Mouse (Mus musculus): ENCODE results near the gene Angel1.

Gene Angel1

DNA sequence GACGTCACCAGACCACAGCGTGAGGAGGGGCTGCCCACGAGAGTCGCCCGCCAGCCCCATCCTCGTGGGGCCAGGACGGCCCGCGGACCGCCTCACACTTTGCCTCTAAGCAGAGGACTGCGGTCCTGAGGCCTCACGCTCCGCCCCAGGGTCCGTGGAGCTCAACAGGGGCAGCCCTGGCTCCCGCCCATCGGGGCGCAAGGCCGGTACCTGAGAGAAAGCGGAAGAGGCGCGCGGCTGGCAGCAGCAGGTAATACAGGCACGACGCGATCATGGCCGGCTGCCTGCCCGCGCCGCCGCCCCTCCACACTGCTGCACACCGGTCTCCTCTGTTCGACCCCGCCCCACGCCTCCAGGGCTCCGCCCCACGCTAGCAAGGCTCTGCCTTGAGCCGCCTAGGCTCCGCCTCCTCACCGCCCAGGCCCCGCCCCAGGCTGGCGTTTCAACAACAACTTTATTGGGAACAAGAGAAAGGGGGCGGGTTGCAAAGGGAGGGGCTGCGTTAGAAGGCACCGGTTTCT, at the start of gene Angel1:
Angel1 (minus strand) TSS at position 341 of the 521 bp plus-strand sequence.
- peak; percentile 99 for DNase-seq (ENCODE audit: low spot score)

GRCm38 (mm10) chr12:86775561-86776280, 49.5 kb upstream of the Angel1 start:
- peak; percentile 79 for DNase-seq (ENCODE audit: low spot score)

GRCm38 (mm10) chr12:86772551-86772950, 46.3 kb upstream of the Angel1 start:
- no peak for DNase-seq (ENCODE audit: low spot score)

GRCm38 (mm10) chr12:86771823-86772427, 45.7 kb upstream of the Angel1 start:
- DNase-seq (ENCODE audit: low spot score) = peak; percentile 97

DNA sequence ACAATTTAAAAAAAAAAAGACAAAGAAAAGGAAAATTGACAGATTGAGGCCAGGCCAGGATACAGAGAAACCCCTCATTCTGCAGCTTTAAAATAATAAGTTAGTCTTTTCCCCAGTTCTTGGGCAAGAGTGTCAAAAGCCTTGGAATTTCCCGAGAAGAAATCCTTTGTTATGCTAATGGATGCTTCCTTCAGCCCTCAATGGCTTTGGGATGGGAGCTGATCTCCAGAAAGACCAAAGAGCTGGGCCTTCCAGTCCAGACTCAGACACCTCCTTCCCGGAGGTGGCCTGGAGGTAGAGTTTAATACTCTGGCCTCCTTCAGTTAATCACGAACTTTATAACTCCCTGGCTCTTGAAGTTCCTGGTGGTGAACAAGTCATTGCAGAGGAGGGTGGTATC, 44.7 kb upstream of the Angel1 start:
- DNase-seq (ENCODE audit: low spot score) = no peak

GRCm38 (mm10) chr12:86770261-86770670, 44.0 kb upstream of the Angel1 start:
- DNase-seq (ENCODE audit: low spot score) = peak; percentile 52

GRCm38 (mm10) chr12:86769819-86770218, 43.6 kb upstream of the Angel1 start:
- DNase-seq (ENCODE audit: low spot score) = no peak

- DNase-seq (ENCODE audit: low spot score) = peak; percentile 84
These were observed 42.8 kb upstream of the Angel1 start for GRCm38 (mm10) chr12:86768986-86769580.

GRCm38 (mm10) chr12:86767868-86768631, 41.8 kb upstream of the Angel1 start:
- DNase-seq (ENCODE audit: low spot score) = peak; percentile 54

DNA sequence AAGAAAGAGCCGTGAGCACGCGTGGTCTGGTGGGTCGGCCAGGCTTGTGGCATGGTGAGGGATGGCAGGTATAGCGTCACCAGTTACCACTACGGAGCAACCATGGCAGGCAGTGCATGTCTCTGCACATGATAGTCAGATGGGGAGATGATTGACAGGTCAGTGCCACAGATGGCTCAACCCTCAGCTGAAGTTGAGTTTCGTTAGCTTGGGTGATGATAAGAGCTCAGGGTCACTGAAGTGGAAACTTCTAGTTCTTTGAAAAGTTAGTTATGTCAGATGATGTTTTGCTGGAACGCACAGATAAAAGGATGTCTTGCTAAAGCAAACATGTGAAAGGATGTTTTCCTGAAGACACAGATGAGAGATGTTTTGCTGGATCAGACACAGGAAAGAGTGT, 40.2 kb upstream of the Angel1 start:
- DNase-seq (ENCODE audit: low spot score) = no peak

- DNase-seq (ENCODE audit: low spot score) = no peak
These were observed 37.8 kb upstream of the Angel1 start for GRCm38 (mm10) chr12:86764060-86764459.

DNA sequence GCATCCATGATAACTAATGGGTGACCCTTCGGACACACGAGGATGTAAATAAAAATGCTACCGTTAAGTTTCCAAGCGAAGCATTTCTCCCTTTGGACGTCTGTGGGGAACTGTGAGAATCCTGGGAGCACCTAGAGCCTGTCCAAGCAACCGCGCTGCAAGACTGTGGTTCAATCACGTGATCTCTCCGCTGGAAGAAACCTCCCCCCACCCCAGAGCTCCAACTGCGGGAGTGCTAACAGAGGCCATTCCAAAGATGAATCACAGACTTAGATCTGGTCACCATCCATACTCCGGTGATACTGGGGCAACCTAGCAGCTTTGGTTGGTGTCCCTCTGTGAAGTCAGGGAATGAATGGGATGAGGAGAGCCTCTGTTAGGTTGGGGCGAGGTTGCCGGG, 34.8 kb upstream of the Angel1 start:
- no peak for DNase-seq (ENCODE audit: low spot score)

- DNase-seq (ENCODE audit: low spot score) = no peak
These were observed 8.1 kb upstream of the Angel1 start, which contains the start of gene Lrrc74a for GRCm38 (mm10) chr12:86734319-86734810. Lrrc74a (plus strand) TSS chr12:86734369.

GRCm38 (mm10) chr12:86725706-86726105, 554 bp downstream of the Angel1 start:
- DNase-seq (ENCODE audit: low spot score) = no peak

DNA sequence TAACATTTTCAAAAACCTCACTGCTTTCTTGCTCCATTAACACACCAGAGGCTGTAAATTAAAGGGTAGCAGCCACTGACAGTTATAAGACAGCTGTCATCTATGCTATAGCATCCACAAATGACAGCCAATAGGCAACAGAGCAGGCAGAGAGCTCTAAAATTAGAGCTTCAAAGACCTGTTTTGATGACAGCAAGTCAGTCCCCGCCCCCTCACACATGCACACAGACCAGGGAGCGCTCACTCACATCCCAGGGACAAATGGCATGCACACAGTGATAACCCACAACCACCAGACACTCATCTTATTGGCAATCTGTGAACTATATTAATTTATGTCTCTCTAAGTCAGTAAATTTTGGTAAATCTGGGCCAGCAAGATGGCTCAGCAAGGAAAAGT, 2.0 kb downstream of the Angel1 start:
- no peak for DNase-seq (ENCODE audit: low spot score)

- peak; percentile 10 for DNase-seq (ENCODE audit: low spot score)
These were observed 4.8 kb downstream of the Angel1 start for GRCm38 (mm10) chr12:86721453-86721852.

GRCm38 (mm10) chr12:86719961-86720639, 6.2 kb downstream of the Angel1 start:
- no peak for DNase-seq (ENCODE audit: low spot score)

GRCm38 (mm10) chr12:86716962-86717361, 9.3 kb downstream of the Angel1 start:
- no peak for DNase-seq (ENCODE audit: low spot score)

DNA sequence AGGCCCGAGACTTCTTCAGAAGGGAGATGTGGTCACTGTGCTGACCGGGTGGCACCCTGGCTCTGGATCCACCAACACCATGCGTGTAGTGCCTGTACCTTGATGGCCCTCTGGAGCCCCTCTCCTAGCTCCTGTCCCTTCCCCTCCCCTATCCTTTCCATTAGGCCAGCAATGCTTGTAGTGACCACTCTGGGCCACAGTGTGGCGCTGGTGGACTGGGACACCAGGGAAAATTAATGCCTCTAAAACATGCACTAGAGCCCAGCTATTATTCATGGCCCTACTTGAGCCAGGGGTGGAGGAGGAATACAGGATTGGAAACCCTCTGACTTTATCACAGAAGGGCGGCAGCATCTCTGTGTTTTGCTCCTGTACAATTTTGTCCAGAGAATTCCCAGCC, 10.9 kb downstream of the Angel1 start:
- peak; percentile 68 for DNase-seq (ENCODE audit: low spot score)

GRCm38 (mm10) chr12:86714026-86714425, 12.2 kb downstream of the Angel1 start:
- DNase-seq (ENCODE audit: low spot score) = no peak

- DNase-seq (ENCODE audit: low spot score) = no peak
These were observed 20.4 kb downstream of the Angel1 start for GRCm38 (mm10) chr12:86705843-86706242.
